Mouse (Mus musculus) kidney, postnatal 14 days (tissue): Measurements from ENCODE around the gene Fbxw8.
A peak's percentile ranks its signal among the peaks of the same experiment; 100 is the strongest.

ENCODE experiments used
- DNase-seq: peaks from one replicate; pipeline ENCODE4 v3.0.0; 2022; ENCODE audit warnings: mixed read lengths

Fbxw8 gene

GRCm38 (mm10) chr5:118037798-118038484 lies 117.3 kb downstream of the Fbxw8 start:
- peak; percentile 34 for DNase-seq

- no peak for DNase-seq
Measured at GRCm38 (mm10) chr5:118036888-118037797, 118.1 kb downstream of the Fbxw8 start.

GRCm38 (mm10) chr5:118035786-118036185 lies 119.5 kb downstream of the Fbxw8 start:
- no peak for DNase-seq

GRCm38 (mm10) chr5:118034632-118035031 lies 120.6 kb downstream of the Fbxw8 start:
- DNase-seq, result no peak

- no peak for DNase-seq
Measured at GRCm38 (mm10) chr5:118033740-118034139, 121.5 kb downstream of the Fbxw8 start.

GRCm38 (mm10) chr5:118033328-118033727 lies 121.9 kb downstream of the Fbxw8 start:
- DNase-seq, result no peak

GRCm38 (mm10) chr5:118031508-118031907 lies 123.8 kb downstream of the Fbxw8 start:
- DNase-seq, result no peak

- DNase-seq, result no peak
Measured at GRCm38 (mm10) chr5:118031059-118031458, 124.2 kb downstream of the Fbxw8 start.

GRCm38 (mm10) chr5:118030022-118030675 lies 125.1 kb downstream of the Fbxw8 start:
- DNase-seq, result no peak

- DNase-seq, result no peak
Measured at GRCm38 (mm10) chr5:118029420-118029819, 125.8 kb downstream of the Fbxw8 start.

GRCm38 (mm10) chr5:118029035-118029408 lies 126.2 kb downstream of the Fbxw8 start:
- no peak for DNase-seq

GRCm38 (mm10) chr5:118028191-118029034 lies 126.9 kb downstream of the Fbxw8 start:
- DNase-seq, result peak; percentile 42

- DNase-seq, result peak; percentile 34
Measured at GRCm38 (mm10) chr5:118027698-118028190, 127.5 kb downstream of the Fbxw8 start, which contains the start of gene Tesc. Gene Tesc (plus strand): TSS chr5:118027743.

- no peak for DNase-seq
Measured at GRCm38 (mm10) chr5:118027101-118027697, 128.1 kb downstream of the Fbxw8 start.

GRCm38 (mm10) chr5:118026343-118026742 lies 128.9 kb downstream of the Fbxw8 start:
- DNase-seq, result no peak

GRCm38 (mm10) chr5:118025880-118026279 lies 129.4 kb downstream of the Fbxw8 start:
- DNase-seq, result no peak

GRCm38 (mm10) chr5:118023053-118023452 lies 132.2 kb downstream of the Fbxw8 start:
- no peak for DNase-seq

- DNase-seq, result no peak
Measured at GRCm38 (mm10) chr5:118019905-118020304, 135.4 kb downstream of the Fbxw8 start.

GRCm38 (mm10) chr5:118017527-118017926 lies 137.7 kb downstream of the Fbxw8 start:
- no peak for DNase-seq

- DNase-seq, result no peak
Measured at GRCm38 (mm10) chr5:118015669-118016068, 139.6 kb downstream of the Fbxw8 start.

GRCm38 (mm10) chr5:118015028-118015427 lies 140.2 kb downstream of the Fbxw8 start:
- peak; percentile 87 for DNase-seq
